Mouse (Mus musculus) heart, postnatal 0 days (tissue): ENCODE measurements around the gene Kcnma1. TPM values are rescaled to one million over a fixed set of nuclear protein-coding genes. Genes with fewer than 3 reads are reported as not detected.

Experiments used
- ATAC-seq: fragments of 200-750 bp; cut with Nextera tagmentation; 2 replicates; pipeline ENCODE4 v1.8.0; 2017; ENCODE audit warnings: low read depth, moderate number of reproducible peaks, moderate library complexity; ENCODE audit not compliant: insufficient read depth
- DNase-seq: peaks from one replicate; pipeline ENCODE4 v3.0.0-alpha.2; 2016; ENCODE audit warnings: low spot score
- H3K27ac ChIP-seq: fragments of 300-500 bp; sonication (generic); 2 replicates; pipeline ENCODE4 v1.5.1; 2014; ENCODE audit warnings: low read depth, mild to moderate bottlenecking
- H3K27me3 ChIP-seq: fragments of 300-500 bp; sonication (generic); 2 replicates; pipeline ENCODE4 v1.6.1; 2014; ENCODE audit warnings: low read length, mixed read lengths; ENCODE audit not compliant: control insufficient read depth, insufficient read depth
- H3K36me3 ChIP-seq: fragments of 300-500 bp; sonication (generic); replicated peaks from 2 replicates; pipeline ENCODE4 v1.6.1; 2014; ENCODE audit warnings: low read length, mixed read lengths; ENCODE audit not compliant: control insufficient read depth, insufficient read depth
- H3K4me1 ChIP-seq: fragments of 300-500 bp; sonication (generic); 2 replicates; pipeline ENCODE4 v1.6.1; 2014; ENCODE audit warnings: antibody characterized with exemption; ENCODE audit not compliant: control insufficient read depth, insufficient read depth
- H3K4me2 ChIP-seq: fragments of 300-500 bp; sonication (generic); 2 replicates; pipeline ENCODE4 v1.6.1; 2014; ENCODE audit warnings: low read depth, mild to moderate bottlenecking, low read length, moderate library complexity
- H3K4me3 ChIP-seq: fragments of 300-500 bp; sonication (generic); 2 replicates; pipeline ENCODE4 v1.5.1; 2014; ENCODE audit warnings: low read depth, low read length
- H3K9ac ChIP-seq: fragments of 300-500 bp; sonication (generic); replicated peaks from 2 replicates; pipeline ENCODE4 v1.6.1; 2014; ENCODE audit warnings: low read depth, low read length, mixed read lengths
- H3K9me3 ChIP-seq: fragments of 300-500 bp; sonication (generic); replicated peaks from 2 replicates; pipeline ENCODE4 v1.6.1; 2016; ENCODE audit warnings: low read length; ENCODE audit not compliant: control insufficient read depth
- CTCF ChIP-seq: IDR thresholded peaks from 2 replicates; pipeline ENCODE4 v1.5.1; 2016; ENCODE audit warnings: antibody characterized with exemption, control low read depth, low read depth
- EP300 ChIP-seq: IDR thresholded peaks from 2 replicates; pipeline ENCODE4 v1.6.1; 2016; ENCODE audit warnings: antibody characterized with exemption, low read depth
- WGBS: fragments of 180-500 bp; shearing (Covaris S2); extraction: QIAGEN DNeasy Blood & Tissue Kit; methylation state at CpG from one replicate; pipeline ENCODE4 v1.1.7; 2014; 5-methylcytosine and 5-hydroxymethylcytosine counted together
- polyA plus RNA-seq: library from polyadenylated mRNA; unstranded; fragments of >200 nt; fragmentation: Nextera tagmentation; extraction: Ambion mirVana; gene quantifications from 2 replicates; pipeline ENCODE4 v1.2.1, GENCODE M21; 2015
- total RNA-seq: library from RNA; depleted of rRNA; stranded (reverse); fragments of >200 nt; gene quantifications from 2 replicates; pipeline ENCODE4 v1.2.3, GENCODE M21; 2014; ENCODE audit warnings: low replicate concordance

Kcnma1 gene
- total and polyA plus RNA-seq, 2 experiments from 2014 or later, result 0.10 to 1.3 TPM

GRCm38 (mm10) chr14:23997912-23998311 lies 16.4 kb downstream of the Kcnma1 start:
- WGBS, result 75% methylated on average over 6 of the region's 6 CpGs
- DNase-seq, result no peak
- H3K27me3 ChIP-seq, result peaks cover 56% of the 10 kb centered on the region
- H3K27ac ChIP-seq, result no peak overlapping the region
- H3K4me2 ChIP-seq, result no peak overlapping the region
- ATAC-seq, result no peak
- no peak overlapping the region for H3K4me3 ChIP-seq
- no peaks in the 10 kb centered on the region for H3K4me1 ChIP-seq
- no peaks in the 10 kb centered on the region for H3K9me3 ChIP-seq
- TF ChIP-seq EP300, result no peak
- TF ChIP-seq CTCF, result no peak
- no peaks in the 10 kb centered on the region for H3K36me3 ChIP-seq
- H3K9ac ChIP-seq, result no peak overlapping the region

GRCm38 (mm10) chr14:23995831-23996230 lies 18.5 kb downstream of the Kcnma1 start:
- DNase-seq (no peak), ATAC-seq (no peak)
- TF ChIP-seq CTCF, result no peak
- TF ChIP-seq EP300, result no peak
- H3K27me3 ChIP-seq, result peaks cover 41% of the 10 kb centered on the region
- H3K36me3 ChIP-seq, result no peaks in the 10 kb centered on the region
- H3K4me1 ChIP-seq, result no peaks in the 10 kb centered on the region
- no peak overlapping the region for H3K4me3 ChIP-seq
- H3K9ac ChIP-seq, result no peak overlapping the region
- no peak overlapping the region for H3K4me2 ChIP-seq
- whole genome bisulfite sequencing, result 78% methylated on average over 3 of the region's 3 CpGs
- H3K9me3 ChIP-seq, result no peaks in the 10 kb centered on the region
- no peak overlapping the region for H3K27ac ChIP-seq

GRCm38 (mm10) chr14:23990871-23991270 lies 23.4 kb downstream of the Kcnma1 start:
- Histone ChIP-seq H3K4me1 (no peaks in the 10 kb centered on the region), H3K9ac (no peak overlapping the region)
- no peak for ATAC-seq

GRCm38 (mm10) chr14:23989696-23990095 lies 24.6 kb downstream of the Kcnma1 start:
- H3K9me3 ChIP-seq, result no peaks in the 10 kb centered on the region
- H3K4me2 ChIP-seq, result no peak overlapping the region
- 0 out of 2 replicates have a peak, but pooled peaks cover 8% of the 10 kb centered on the region for H3K27me3 ChIP-seq
- ATAC-seq (no peak), DNase-seq (no peak)
- WGBS, result 80% methylated on average over 11 of the region's 11 CpGs
- no peak overlapping the region for H3K9ac ChIP-seq
- H3K4me3 ChIP-seq, result no peak overlapping the region
- TF ChIP-seq CTCF (no peak), EP300 (no peak)
- H3K36me3 ChIP-seq, result no peaks in the 10 kb centered on the region
- H3K4me1 ChIP-seq, result no peaks in the 10 kb centered on the region
- H3K27ac ChIP-seq, result no peak overlapping the region

More at GRCm38 (mm10) chr14:23990871-23991270, 23.4 kb downstream of the Kcnma1 start:
- no peak overlapping the region for H3K27ac ChIP-seq
- H3K9me3 ChIP-seq, result no peaks in the 10 kb centered on the region
- no peak overlapping the region for H3K4me3 ChIP-seq
- no peak for DNase-seq
- H3K4me2 ChIP-seq, result no peak overlapping the region
- no peaks in the 10 kb centered on the region for H3K36me3 ChIP-seq
- H3K27me3 ChIP-seq, result 0 out of 2 replicates have a peak, but pooled peaks cover 8% of the 10 kb centered on the region
- 78% methylated on average over 7 of the region's 7 CpGs for WGBS
- no peak for TF ChIP-seq EP300
- no peak for TF ChIP-seq CTCF

- no peak for TF ChIP-seq EP300
- no peak for TF ChIP-seq CTCF
- no peak for ATAC-seq
Observed at GRCm38 (mm10) chr14:23982205-23982604, 32.1 kb downstream of the Kcnma1 start.

GRCm38 (mm10) chr14:23974685-23975084 lies 39.6 kb downstream of the Kcnma1 start:
- Histone ChIP-seq H3K27me3 (no peaks in the 10 kb centered on the region), H3K4me1 (no peaks in the 10 kb centered on the region), H3K27ac (no peak overlapping the region), H3K36me3 (no peaks in the 10 kb centered on the region), H3K9me3 (no peaks in the 10 kb centered on the region), H3K4me2 (no peak overlapping the region), H3K4me3 (no peak overlapping the region), H3K9ac (no peak overlapping the region)
- no peak for DNase-seq
- 77% methylated on average over 2 of the region's 2 CpGs for WGBS
- no peak for ATAC-seq
- no peak for TF ChIP-seq CTCF
- no peak for TF ChIP-seq EP300

More at GRCm38 (mm10) chr14:23982205-23982604, 32.1 kb downstream of the Kcnma1 start:
- H3K36me3 ChIP-seq, result no peaks in the 10 kb centered on the region
- no peaks in the 10 kb centered on the region for H3K27me3 ChIP-seq
- H3K4me2 ChIP-seq, result no peak overlapping the region
- H3K9ac ChIP-seq, result no peak overlapping the region
- 65% methylated on average over 8 of the region's 8 CpGs for WGBS
- H3K4me3 ChIP-seq, result no peak overlapping the region
- H3K27ac ChIP-seq, result no peak overlapping the region
- DNase-seq, result no peak
- H3K4me1 ChIP-seq, result no peaks in the 10 kb centered on the region
- no peaks in the 10 kb centered on the region for H3K9me3 ChIP-seq
